Mouse (Mus musculus) E14TG2a.4 (cell line): Measurements from ENCODE around the gene Pcbd2.

ENCODE experiments used
- H3K27me3 ChIP-seq: 2 replicates; pipeline ENCODE4 v1.6.1; 2014; ENCODE audit warnings: low read length, control low read depth; ENCODE audit not compliant: insufficient read depth
- H3K36me3 ChIP-seq: 2 replicates; pipeline ENCODE4 v1.6.1; 2014; ENCODE audit warnings: low read length, control low read depth; ENCODE audit not compliant: insufficient read depth
- H3K4me1 ChIP-seq: replicated peaks from 2 replicates; pipeline ENCODE4 v1.6.1; 2014; ENCODE audit warnings: low read depth, low read length, control low read depth
- H3K4me3 ChIP-seq: replicated peaks from 2 replicates; pipeline ENCODE4 v1.5.1; 2014; ENCODE audit warnings: mild to moderate bottlenecking, low read length
- H3K9me3 ChIP-seq: 2 replicates; pipeline ENCODE4 v1.6.1; 2014; ENCODE audit warnings: low read length, control low read depth
- CTCF ChIP-seq: conservative IDR thresholded peaks from 2 replicates; pipeline ENCODE4 v1.5.1; 2014; ENCODE audit warnings: low read length
- NANOG ChIP-seq: IDR thresholded peaks from 2 replicates; pipeline ENCODE4 v1.6.1; 2014; ENCODE audit warnings: borderline replicate concordance, low read length, mixed read lengths
- POU5F1 ChIP-seq: IDR thresholded peaks from 2 replicates; pipeline ENCODE4 v1.6.1; 2014; ENCODE audit warnings: low read length, borderline replicate concordance

The Pcbd2 gene

GRCm38 (mm10) chr13:55727839-55728238 lies 671 bp downstream of the Pcbd2 start:
- Histone ChIP-seq H3K9me3 (no peaks in the 10 kb centered on the region), H3K4me3 (peak overlapping the region; percentile 87), H3K36me3 (peaks cover 18% of the 10 kb centered on the region), H3K4me1 (peaks cover 22% of the 10 kb centered on the region), H3K27me3 (no peaks in the 10 kb centered on the region)
- TF ChIP-seq CTCF (peak; percentile 32), NANOG (no peak), POU5F1 (no peak)

- H3K4me1 ChIP-seq: peaks cover 33% of the 10 kb centered on the region
- TF ChIP-seq NANOG (peak; percentile 87), CTCF (no peak)
These were observed 3.5 kb downstream of the Pcbd2 start for GRCm38 (mm10) chr13:55730716-55731115.

GRCm38 (mm10) chr13:55732121-55732520 lies 5.0 kb downstream of the Pcbd2 start:
- Histone ChIP-seq H3K27me3 (no peaks in the 10 kb centered on the region), H3K36me3 (peaks cover 4% of the 10 kb centered on the region; the same call in 1 of the 2 replicates), H3K4me3 (no peak overlapping the region), H3K9me3 (no peaks in the 10 kb centered on the region), H3K4me1 (peaks cover 31% of the 10 kb centered on the region)
- no peak for TF ChIP-seq CTCF
- no peak for TF ChIP-seq POU5F1
- no peak for TF ChIP-seq NANOG

More at GRCm38 (mm10) chr13:55730716-55731115, 3.5 kb downstream of the Pcbd2 start:
- Histone ChIP-seq H3K27me3 (no peaks in the 10 kb centered on the region), H3K4me3 (no peak overlapping the region), H3K36me3 (peaks cover 8% of the 10 kb centered on the region; the same call in 1 of the 2 replicates), H3K9me3 (no peaks in the 10 kb centered on the region)

DNA sequence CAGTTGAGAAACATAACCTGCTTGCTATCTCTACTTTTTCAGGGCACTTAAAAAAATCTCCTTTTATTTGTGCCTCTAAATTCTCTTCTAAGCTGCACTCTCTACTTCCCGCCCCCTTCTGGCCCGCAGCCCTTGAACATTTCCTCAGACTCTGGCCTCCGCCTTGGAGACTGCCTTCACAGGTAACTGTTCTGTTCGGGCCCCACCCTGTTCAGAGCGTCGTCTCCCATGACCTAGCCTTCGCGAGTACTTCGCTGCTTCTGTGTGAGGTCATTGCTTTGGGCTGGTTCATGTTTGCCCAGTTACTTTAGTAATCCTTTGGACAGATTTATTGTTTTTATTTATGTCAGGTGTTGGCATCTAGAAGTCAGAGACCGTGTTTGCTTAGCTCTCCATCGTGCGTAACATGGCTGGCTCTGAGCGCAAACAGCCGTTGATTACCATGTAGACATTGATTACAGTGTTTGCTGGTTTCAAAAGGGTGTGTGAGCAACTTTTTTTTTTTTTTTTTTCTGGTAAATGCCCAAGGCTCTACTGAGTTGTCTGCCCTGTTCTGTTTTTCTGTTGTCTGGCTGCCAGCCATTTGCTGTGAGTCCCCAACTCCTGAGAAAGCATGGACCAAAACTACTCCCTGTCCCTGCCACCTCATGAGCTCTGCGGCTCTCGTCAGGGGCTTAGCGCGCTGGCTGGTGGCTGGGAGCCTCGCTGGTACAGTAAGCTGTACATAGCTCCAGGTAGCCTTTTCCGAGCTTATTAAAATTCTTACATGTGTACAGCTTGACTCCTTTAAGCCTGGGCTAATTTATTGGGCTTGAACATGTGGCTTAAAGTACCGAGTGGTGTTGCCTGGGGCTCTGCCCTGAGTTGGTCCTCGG lies 6.7 kb downstream of the Pcbd2 start:
- Histone ChIP-seq H3K27me3 (no peaks in the 10 kb centered on the region), H3K36me3 (peaks cover 4% of the 10 kb centered on the region; the same call in 1 of the 2 replicates), H3K4me3 (no peak overlapping the region), H3K9me3 (no peaks in the 10 kb centered on the region), H3K4me1 (peaks cover 38% of the 10 kb centered on the region)
- TF ChIP-seq CTCF: no peak
- no peak for TF ChIP-seq POU5F1
- TF ChIP-seq NANOG: no peak

DNA sequence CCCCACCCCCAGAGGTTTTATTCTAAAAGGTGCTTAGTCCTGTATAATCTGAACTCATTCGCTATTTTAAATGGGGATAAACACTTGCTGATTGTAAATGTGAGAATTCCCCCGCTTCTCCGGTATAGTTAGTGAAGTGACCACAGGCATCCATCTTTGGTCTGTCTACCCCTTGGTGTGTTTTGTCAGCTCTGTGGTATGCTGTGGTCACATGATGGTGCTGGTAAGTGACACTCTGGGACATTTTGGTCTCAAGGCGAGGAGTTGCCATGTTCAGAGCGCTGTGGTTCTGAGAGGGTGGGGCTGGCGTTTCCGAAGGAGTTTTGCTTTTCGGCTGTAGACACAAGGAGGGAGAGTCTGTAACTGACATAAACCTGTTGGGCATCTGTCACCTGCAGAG lies 10.7 kb downstream of the Pcbd2 start:
- TF ChIP-seq CTCF: no peak
- TF ChIP-seq POU5F1: no peak
- TF ChIP-seq NANOG: no peak
- Histone ChIP-seq H3K36me3 (no peaks in the 10 kb centered on the region), H3K4me3 (no peak overlapping the region), H3K27me3 (no peaks in the 10 kb centered on the region), H3K4me1 (peaks cover 46% of the 10 kb centered on the region), H3K9me3 (no peaks in the 10 kb centered on the region)

DNA sequence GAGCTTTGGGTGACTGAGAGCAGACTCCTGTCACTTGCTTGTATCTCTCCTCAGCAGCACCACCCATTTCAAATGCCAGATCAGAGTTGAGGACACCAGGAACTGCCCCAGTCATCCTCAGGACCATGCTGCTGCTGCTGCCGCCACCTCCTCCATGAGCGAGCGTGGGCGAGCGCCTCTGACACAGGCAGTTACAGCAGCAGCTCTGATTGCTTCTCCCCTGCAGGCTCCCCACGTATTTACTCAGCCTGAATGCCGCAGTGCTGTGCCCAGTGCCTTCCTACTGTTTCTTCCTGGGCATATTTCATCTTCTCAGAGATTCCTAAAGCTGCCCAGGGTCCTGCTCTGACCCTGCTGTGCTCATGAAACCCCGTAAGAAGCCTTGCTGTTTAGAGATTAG lies 15.1 kb downstream of the Pcbd2 start:
- Histone ChIP-seq H3K36me3 (no peaks in the 10 kb centered on the region), H3K4me3 (no peak overlapping the region), H3K27me3 (no peaks in the 10 kb centered on the region; the same call in 1 of the 2 replicates), H3K4me1 (peaks cover 46% of the 10 kb centered on the region), H3K9me3 (no peaks in the 10 kb centered on the region)
- TF ChIP-seq CTCF: no peak
- no peak for TF ChIP-seq POU5F1
- no peak for TF ChIP-seq NANOG

GRCm38 (mm10) chr13:55754380-55754779 lies 27.2 kb downstream of the Pcbd2 start:
- TF ChIP-seq CTCF (no peak), NANOG (no peak), POU5F1 (no peak)
- no peaks in the 10 kb centered on the region for H3K36me3 ChIP-seq
- no peaks in the 10 kb centered on the region for H3K9me3 ChIP-seq
- no peaks in the 10 kb centered on the region for H3K27me3 ChIP-seq
- 0 out of 2 replicates have a peak overlapping the region, but pooled peaks have one; percentile 41 for H3K4me3 ChIP-seq
- peaks cover 30% of the 10 kb centered on the region for H3K4me1 ChIP-seq

GRCm38 (mm10) chr13:55756789-55757188 lies 29.6 kb downstream of the Pcbd2 start:
- peak overlapping the region; percentile 48 for H3K4me3 ChIP-seq
- H3K9me3 ChIP-seq: no peaks in the 10 kb centered on the region
- H3K36me3 ChIP-seq: no peaks in the 10 kb centered on the region
- TF ChIP-seq NANOG: no peak
- no peak for TF ChIP-seq CTCF
- no peak for TF ChIP-seq POU5F1
- peaks cover 39% of the 10 kb centered on the region for H3K4me1 ChIP-seq
- H3K27me3 ChIP-seq: no peaks in the 10 kb centered on the region
